Mouse (Mus musculus): ENCODE results near the gene Emc3. TPM values are rescaled to one million over a fixed set of nuclear protein-coding genes. Genes with fewer than 3 reads are reported as not detected.

Gene Emc3
- total RNA-seq, 2 experiments from 2014 or later, result 85.9 to 87.9 TPM

Small RNA genes lying within 50 kb of the gene (microRNA-seq; reads per million reads assigned to microRNA genes)
- not detected for gene Gm23365

Other genes with a start within 250 kb of the Emc3 start
- gene Cpne9, start 249.3 kb downstream of the Emc3 start, total RNA-seq (2021), result under 1 TPM; 0.45 to 0.62 TPM
- 10 to 100 TPM; 40.6 to 46.3 TPM for gene Brpf1, start 224.5 kb downstream of the Emc3 start, total RNA-seq (2021)
- 10 to 100 TPM; 14.5 to 18.7 TPM for gene Ogg1, start 204.7 kb downstream of the Emc3 start, total RNA-seq (2021)
- 10 to 100 TPM; 54.2 to 58.7 TPM for gene Camk1, start 187.7 kb downstream of the Emc3 start, total RNA-seq (2021)
- 10 to 100 TPM; 41.3 to 44.6 TPM for gene Tada3, start 153.8 kb downstream of the Emc3 start, total RNA-seq (2021)
- 100 to 1,000 TPM; 206 to 214 TPM for gene Arpc4, start 153.5 kb downstream of the Emc3 start, total RNA-seq (2021)
- gene Ttll3, start 142.4 kb downstream of the Emc3 start, total RNA-seq (2021), result 1 to 10 TPM; 6.9 to 7.7 TPM
- gene Rpusd3, start 112.3 kb downstream of the Emc3 start, total RNA-seq (2021), result 10 to 100 TPM; 13.9 to 14.7 TPM
- gene Cidec, start 95.9 kb downstream of the Emc3 start, total RNA-seq (2021), result 10 to 100 TPM; 49.8 to 62.1 TPM
- 10 to 100 TPM; 47.8 to 49.2 TPM for gene Jagn1, start 89.1 kb downstream of the Emc3 start, total RNA-seq (2021)
- gene Il17re, start 73.2 kb downstream of the Emc3 start, total RNA-seq (2021), result 1 to 10 TPM in 1 of 2 experiments, under 1 TPM in 1; 0.90 to 2.5 TPM
- gene Il17rc, start 60.2 kb downstream of the Emc3 start, total RNA-seq (2021), result 10 to 100 TPM; 22.7 to 25.4 TPM
- 10 to 100 TPM; 40.6 to 44.1 TPM for gene Creld1, start 48.4 kb downstream of the Emc3 start, total RNA-seq (2021)
- gene Prrt3, start 29.7 kb downstream of the Emc3 start, total RNA-seq (2021), result 1 to 10 TPM in 1 of 2 experiments, under 1 TPM in 1; 0.59 to 1.3 TPM
- 1 to 10 TPM; 7.9 to 8.1 TPM for gene Fancd2, start within 50 bp of the Emc3 start, total RNA-seq (2021)
- under 1 TPM; 0.37 to 0.67 TPM for gene Fancd2os, start 69.1 kb upstream of the Emc3 start, total RNA-seq (2021)
- 100 to 1,000 TPM; 194 to 195 TPM for gene Brk1, start 73.1 kb upstream of the Emc3 start, total RNA-seq (2021)
- gene Vhl, start 92.3 kb upstream of the Emc3 start, total RNA-seq (2021), result 10 to 100 TPM; 32.5 to 34.3 TPM
- gene Irak2, start 106.8 kb upstream of the Emc3 start, total RNA-seq (2021), result 10 to 100 TPM; 12.5 to 13.2 TPM
- gene Tatdn2, start 165.4 kb upstream of the Emc3 start, total RNA-seq (2021), result 10 to 100 TPM; 68.2 to 71.2 TPM
- 1 to 10 TPM in 1 of 2 experiments, not detected in 1; 6.2 TPM for gene Ghrl, start 188.2 kb upstream of the Emc3 start, total RNA-seq (2021)
- 100 to 1,000 TPM; 122 to 123 TPM for gene Sec13, start 209.1 kb upstream of the Emc3 start, total RNA-seq (2021)